ENCODE assay signal across 8 mouse cellular contexts in genomic region chr8:60982701-60983687, GRCm38 (mm10). TPM values are rescaled to one million over a fixed set of nuclear protein-coding genes. Genes with fewer than 3 reads are reported as not detected.
DNase-seq lines count a peak whose midpoint lies in the region; ATAC-seq and TF ChIP-seq lines count a peak whose summit lies in the region.

Clcn3 (minus strand) TSS chr8:60983300.

- WGBS in hindbrain, postnatal 0 days, result 1% methylated on average over 101 of the region's 101 CpGs

- peak; percentile 94 for ATAC-seq in common myeloid progenitor, adult 5-6 weeks (replicated peaks; ENCODE audit: low read depth, poor library complexity, severe bottlenecking)
- ATAC-seq in hindbrain, postnatal 0 days, result peak; percentile 100
- peak; percentile 90 for ATAC-seq in megakaryocyte, adult 5-6 weeks (ENCODE audit: poor library complexity, severe bottlenecking)

- H3K4me2 ChIP-seq in hindbrain, postnatal 0 days (ENCODE audit: low read depth, low read length), result peak within 1 kb of the TSS; percentile 79

- H3K36me3 ChIP-seq in hindbrain, postnatal 0 days (ENCODE audit: insufficient read depth, low read length), result no peaks in the 10 kb centered on the region

- intact Hi-C loops in gastrocnemius, adult 2 months (cut with DNase I), result loop anchor here (5.0 kb wide), 2 partner anchors 91 to 351 kb away; partner anchors contain the start of genes Hpf1 and Mfap3l
- intact Hi-C loops in left cerebral cortex, adult 2 months (cut with DNase I), result loop anchor here (1.0 to 10.0 kb wide), 6 partner anchors 10 to 504 kb away; partner anchors contain the start of genes Aadat, Cbr4, Gm10283 and Hpf1

- peak within 1 kb of the TSS; percentile 83 for H3K9ac ChIP-seq in hindbrain, postnatal 0 days (replicated peaks; ENCODE audit: low read length)

- no peaks in the 10 kb centered on the region for H3K9me3 ChIP-seq in hindbrain, postnatal 0 days (ENCODE audit: low read length)

- peaks cover 11% of the 10 kb centered on the region; the same call in 1 of the 2 replicates for H3K4me1 ChIP-seq in hindbrain, postnatal 0 days (ENCODE audit: insufficient read depth, low read length)

- no peak for TF ChIP-seq CTCF in gastrocnemius, adult 2 months (IDR thresholded peaks at IDR 0.05)
- TF ChIP-seq CTCF in hindbrain, postnatal 0 days (IDR thresholded peaks at IDR 0.05; ENCODE audit: low read depth), result no peak; the same call in 1 of the 2 replicates
- no peak; the same call in 1 of the 2 replicates for TF ChIP-seq CTCF in left cerebral cortex, adult 2 months (IDR thresholded peaks at IDR 0.05)

- peak within 1 kb of the TSS; percentile 98 for H3K4me3 ChIP-seq in gastrocnemius, adult 2 months
- peak within 1 kb of the TSS; percentile 90 for H3K4me3 ChIP-seq in hindbrain, postnatal 0 days (ENCODE audit: low read length)
- H3K4me3 ChIP-seq in left cerebral cortex, adult 2 months, result peak within 1 kb of the TSS; percentile 92

- H3K27me3 ChIP-seq in hindbrain, postnatal 0 days (ENCODE audit: insufficient read depth, low read length), result no peaks in the 10 kb centered on the region

- peak; percentile 100 for DNase-seq in ZHBTc4 (ENCODE audit: low read depth, low spot score)
- DNase-seq in gastrocnemius, adult 2 months, result peak; percentile 99
- DNase-seq in hindbrain, postnatal 0 days (ENCODE audit: low spot score), result peak; percentile 99
- DNase-seq in left cerebral cortex, adult 2 months (ENCODE audit: extremely low spot score in 1 of 2, low spot score in 2 of 2), result peak; percentile 97 to 98
- DNase-seq in right cerebral cortex, adult 2 months (ENCODE audit: low spot score in 2 of 2), result peak; percentile 97
- peak; percentile 99 for DNase-seq in urinary bladder, postnatal 14 days (ENCODE audit: low spot score)

- peak within 1 kb of the TSS; percentile 96 for H3K27ac ChIP-seq in gastrocnemius, adult 2 months
- peak within 1 kb of the TSS; percentile 80 for H3K27ac ChIP-seq in hindbrain, postnatal 0 days
- peak within 1 kb of the TSS; percentile 93 for H3K27ac ChIP-seq in left cerebral cortex, adult 2 months

RNA-seq across cellular contexts. Expression of gene Clcn3, which starts in this region (rescaled TPM):
- total RNA-seq in common myeloid progenitor, adult 5-6 weeks (2017), result 33.5 and 40.9 TPM in 2 replicates
- 10 to 100 TPM; 27.5 to 37.4 TPM for total RNA-seq in gastrocnemius, adult 2 months (2021)
- 85.9 and 87.7 TPM in 2 replicates for total RNA-seq in hindbrain, postnatal 0 days (2014; rRNA removed)
- polyA plus RNA-seq in hindbrain, postnatal 0 days (2015; fragmentation: Nextera tagmentation; extraction: Ambion mirVana), result 77.4 and 84.8 TPM in 2 replicates
- 100 to 1,000 TPM; 122 to 132 TPM for total RNA-seq in left cerebral cortex, adult 2 months (2021)
- 16.4 and 17.9 TPM in 2 replicates for total RNA-seq in megakaryocyte, adult 5-6 weeks (2015)
- total RNA-seq in megakaryocyte, adult 5-6 weeks (2017), result 21.1 and 26.0 TPM in 2 replicates

Comparison
In these comparisons a context has a peak if more than half of its experiments do, and no peak if none do; other contexts are left out.
1. Peak in every context shown above with its lines: DNase-seq, ATAC-seq, H3K4me3 ChIP-seq and H3K27ac ChIP-seq.